Mouse (Mus musculus) intestine, embryonic 16.5 days (tissue): ENCODE data around the gene Cd300c2. TPM values are rescaled to one million over a fixed set of nuclear protein-coding genes. Genes with fewer than 3 reads are reported as not detected.

ENCODE experiments used
- ATAC-seq: fragments of 200-750 bp; cut with Nextera tagmentation; 2 replicates; pipeline ENCODE4 v1.8.0; 2017; ENCODE audit warnings: moderate TSS enrichment, moderate library complexity
- H3K27ac ChIP-seq: fragments of 300-500 bp; sonication (generic); 2 replicates; pipeline ENCODE4 v1.5.1; 2014; ENCODE audit warnings: mild to moderate bottlenecking, low read length
- H3K27me3 ChIP-seq: fragments of 300-500 bp; sonication (generic); replicated peaks from 2 replicates; pipeline ENCODE4 v1.6.1; 2014; ENCODE audit warnings: low read length, control low read depth, mixed read lengths; ENCODE audit not compliant: control insufficient read depth, insufficient read depth
- H3K36me3 ChIP-seq: fragments of 300-500 bp; sonication (generic); 2 replicates; pipeline ENCODE4 v1.6.1; 2014; ENCODE audit warnings: low read length, control low read depth; ENCODE audit not compliant: control insufficient read depth, insufficient read depth
- H3K4me1 ChIP-seq: fragments of 300-500 bp; sonication (generic); 2 replicates; pipeline ENCODE4 v1.6.1; 2014; ENCODE audit warnings: low read length, control low read depth, mixed read lengths; ENCODE audit not compliant: control insufficient read depth, insufficient read depth
- H3K4me2 ChIP-seq: fragments of 300-500 bp; sonication (generic); 2 replicates; pipeline ENCODE4 v1.6.1; 2014; ENCODE audit warnings: low read depth, low read length, control low read depth
- H3K4me3 ChIP-seq: fragments of 300-500 bp; sonication (generic); 2 replicates; pipeline ENCODE4 v1.5.1; 2014; ENCODE audit warnings: mild to moderate bottlenecking, low read length
- H3K9ac ChIP-seq: fragments of 300-500 bp; sonication (generic); 2 replicates; pipeline ENCODE4 v1.6.1; 2014; ENCODE audit warnings: low read depth, low read length
- H3K9me3 ChIP-seq: fragments of 300-500 bp; sonication (generic); 2 replicates; pipeline ENCODE4 v1.6.1; 2016; ENCODE audit warnings: low read length, control low read depth; ENCODE audit not compliant: control insufficient read depth
- WGBS: fragments of 180-500 bp; shearing (Covaris S2); extraction: QIAGEN DNeasy Blood & Tissue Kit; methylation state at CpG from one replicate; pipeline ENCODE4 v1.1.7; 2014; 5-methylcytosine and 5-hydroxymethylcytosine counted together
- polyA plus RNA-seq: library from polyadenylated mRNA; unstranded; fragments of >200 nt; fragmentation: Nextera tagmentation; extraction: Ambion mirVana; gene quantifications from 2 replicates; pipeline ENCODE4 v1.2.1, GENCODE M21; 2015

The Cd300c2 gene
- polyA plus RNA-seq, 1 experiment from 2014 or later, result 2.2 TPM

- H3K27ac ChIP-seq, result no peak overlapping the region
- no peak overlapping the region for H3K9ac ChIP-seq
- no peak for ATAC-seq
- no peaks in the 10 kb centered on the region for H3K27me3 ChIP-seq
- no peak overlapping the region for H3K4me3 ChIP-seq
- no peaks in the 10 kb centered on the region for H3K36me3 ChIP-seq
- no peaks in the 10 kb centered on the region for H3K4me1 ChIP-seq
- peaks cover 3% of the 10 kb centered on the region; the same call in 1 of the 2 replicates for H3K9me3 ChIP-seq
- 82% methylated on average over 10 of the region's 10 CpGs for WGBS
- H3K4me2 ChIP-seq, result no peak overlapping the region
Measured at GRCm38 (mm10) chr11:114972726-114973125, 29.0 kb downstream of the Cd300c2 start.

GRCm38 (mm10) chr11:114968752-114969207, 32.9 kb downstream of the Cd300c2 start, which contains the start of gene Cd300c:
Cd300c (minus strand) TSS chr11:114969157.
- H3K4me3 ChIP-seq, result no peak within 1 kb of the TSS
- H3K36me3 ChIP-seq, result no peaks in the 10 kb centered on the region
- no peaks in the 10 kb centered on the region; the same call in 1 of the 2 replicates for H3K9me3 ChIP-seq
- ATAC-seq, result no peak
- no peak within 1 kb of the TSS for H3K4me2 ChIP-seq
- WGBS, result 85% methylated on average over 9 of the region's 9 CpGs
- H3K27ac ChIP-seq, result no peak within 1 kb of the TSS
- no peak within 1 kb of the TSS for H3K9ac ChIP-seq
- no peaks in the 10 kb centered on the region for H3K27me3 ChIP-seq
- H3K4me1 ChIP-seq, result no peaks in the 10 kb centered on the region

- no peaks in the 10 kb centered on the region for H3K36me3 ChIP-seq
- no peak for ATAC-seq
- H3K9ac ChIP-seq, result no peak overlapping the region
- 56% methylated on average over 3 of the region's 3 CpGs for WGBS
- H3K9me3 ChIP-seq, result no peaks in the 10 kb centered on the region
- H3K27me3 ChIP-seq, result no peaks in the 10 kb centered on the region
- no peaks in the 10 kb centered on the region for H3K4me1 ChIP-seq
- H3K27ac ChIP-seq, result no peak overlapping the region
- H3K4me2 ChIP-seq, result no peak overlapping the region
- H3K4me3 ChIP-seq, result no peak overlapping the region
Measured at GRCm38 (mm10) chr11:114965182-114965828, 36.4 kb downstream of the Cd300c2 start.

GRCm38 (mm10) chr11:114960369-114960768, 41.3 kb downstream of the Cd300c2 start:
- Histone ChIP-seq H3K36me3 (no peaks in the 10 kb centered on the region), H3K27me3 (no peaks in the 10 kb centered on the region), H3K27ac (no peak overlapping the region), H3K4me2 (no peak overlapping the region), H3K4me3 (no peak overlapping the region), H3K4me1 (no peaks in the 10 kb centered on the region), H3K9me3 (no peaks in the 10 kb centered on the region), H3K9ac (no peak overlapping the region)
- WGBS, result 84% methylated on average over 1 of the region's 1 CpGs
- no peak for ATAC-seq

Other genes starting within 250 kb of the Cd300c2 start
- 0.15 and 0.51 TPM in 2 replicates for gene Kif19a, start 236.5 kb downstream of the Cd300c2 start, polyA plus RNA-seq
- gene Btbd17, start 205.9 kb downstream of the Cd300c2 start, polyA plus RNA-seq, result 0.71 and 0.87 TPM in 2 replicates
- gene Gpr142, start 203.0 kb downstream of the Cd300c2 start, polyA plus RNA-seq, result 0.20 and 0.43 TPM in 2 replicates
- 10.5 and 10.9 TPM in 2 replicates for gene Gprc5c, start 150.7 kb downstream of the Cd300c2 start, polyA plus RNA-seq
- gene Cd300a, start 111.8 kb downstream of the Cd300c2 start, polyA plus RNA-seq, result 2.5 and 2.6 TPM in 2 replicates
- 0.23 and 0.33 TPM in 2 replicates for gene Cd300lb, start 67.5 kb downstream of the Cd300c2 start, polyA plus RNA-seq
- not detected in 2 replicates for gene Cd300c, start 32.7 kb downstream of the Cd300c2 start, polyA plus RNA-seq
- 0.16 and 0.22 TPM in 2 replicates for gene Cd300ld, start 12.0 kb downstream of the Cd300c2 start, polyA plus RNA-seq
- gene Cd300ld2, start 14.3 kb upstream of the Cd300c2 start, polyA plus RNA-seq, result not detected in 2 replicates
- gene Cd300ld4, start 25.1 kb upstream of the Cd300c2 start, polyA plus RNA-seq, result not detected in 2 replicates
- gene Cd300ld5, start 35.9 kb upstream of the Cd300c2 start, polyA plus RNA-seq, result not detected in 2 replicates
- not detected in 2 replicates for gene Cd300ld3, start 46.5 kb upstream of the Cd300c2 start, polyA plus RNA-seq
- 0.12 and 0.42 TPM in 2 replicates for gene Cd300e, start 60.3 kb upstream of the Cd300c2 start, polyA plus RNA-seq
- 4.0 and 4.2 TPM in 2 replicates for gene Rab37, start 89.6 kb upstream of the Cd300c2 start, polyA plus RNA-seq
- 1.2 and 1.6 TPM in 2 replicates for gene Cd300lf, start 132.1 kb upstream of the Cd300c2 start, polyA plus RNA-seq
- gene Slc9a3r1, start 161.5 kb upstream of the Cd300c2 start, polyA plus RNA-seq, result 380 and 424 TPM in 2 replicates
- gene Tmem104, start 185.6 kb upstream of the Cd300c2 start, polyA plus RNA-seq, result 11.6 and 13.2 TPM in 2 replicates
- gene Nat9, start 186.0 kb upstream of the Cd300c2 start, polyA plus RNA-seq, result 24.9 and 26.5 TPM in 2 replicates